Mouse (Mus musculus) spleen, adult 12 weeks (tissue): ENCODE data around the gene Plek.
A peak's percentile ranks its signal among the peaks of the same experiment; 100 is the strongest.

Experiments
- DNase-seq: peaks from one replicate; pipeline ENCODE4 v3.0.0; 2022; ENCODE audit warnings: low spot score

Plek gene

GRCm38 (mm10) chr11:17000353-17001334, 51.5 kb downstream of the Plek start:
- no peak for DNase-seq

GRCm38 (mm10) chr11:16999933-17000332, 52.2 kb downstream of the Plek start:
- no peak for DNase-seq

- DNase-seq, result no peak
These were observed 52.8 kb downstream of the Plek start for GRCm38 (mm10) chr11:16999387-16999786.

GRCm38 (mm10) chr11:16997465-16997864, 54.7 kb downstream of the Plek start:
- DNase-seq, result no peak

GRCm38 (mm10) chr11:16996818-16997217, 55.4 kb downstream of the Plek start:
- no peak for DNase-seq

GRCm38 (mm10) chr11:16992880-16993279, 59.3 kb downstream of the Plek start:
- DNase-seq, result no peak

GRCm38 (mm10) chr11:16989885-16990284, 62.3 kb downstream of the Plek start:
- no peak for DNase-seq

- no peak for DNase-seq
These were observed 64.3 kb downstream of the Plek start for GRCm38 (mm10) chr11:16987745-16988328.

- DNase-seq, result no peak
These were observed 65.5 kb downstream of the Plek start for GRCm38 (mm10) chr11:16986550-16987187.

- no peak for DNase-seq
These were observed 73.9 kb downstream of the Plek start for GRCm38 (mm10) chr11:16978161-16978707.

- DNase-seq, result no peak
These were observed 74.6 kb downstream of the Plek start for GRCm38 (mm10) chr11:16977611-16978010.

- no peak for DNase-seq
These were observed 75.2 kb downstream of the Plek start for GRCm38 (mm10) chr11:16976937-16977336.

GRCm38 (mm10) chr11:16973086-16973485, 79.1 kb downstream of the Plek start:
- DNase-seq, result no peak

- no peak for DNase-seq
These were observed 80.2 kb downstream of the Plek start for GRCm38 (mm10) chr11:16972027-16972426.

GRCm38 (mm10) chr11:16969650-16970049, 82.5 kb downstream of the Plek start:
- no peak for DNase-seq

- DNase-seq, result no peak
These were observed 84.4 kb downstream of the Plek start for GRCm38 (mm10) chr11:16967806-16968205.

- DNase-seq, result no peak
These were observed 93.7 kb downstream of the Plek start for GRCm38 (mm10) chr11:16958520-16958919.

GRCm38 (mm10) chr11:16957030-16957429, 95.2 kb downstream of the Plek start:
- no peak for DNase-seq

GRCm38 (mm10) chr11:16956115-16956862, 95.9 kb downstream of the Plek start:
- no peak for DNase-seq

- no peak for DNase-seq
These were observed 100.5 kb downstream of the Plek start for GRCm38 (mm10) chr11:16951761-16952010.

- peak; percentile 97 for DNase-seq
These were observed 101.0 kb downstream of the Plek start, which contains the start of gene Fbxo48 for GRCm38 (mm10) chr11:16950976-16951760. Fbxo48 (plus strand) TSS chr11:16951375.
